Mouse (Mus musculus) C2C12 (cell line): ENCODE measurements around the gene Gp9.

ENCODE experiments used
- CEBPB ChIP-seq: IDR thresholded peaks from one replicate; pipeline ENCODE4 v1.6.1; 2011; ENCODE audit warnings: low read depth, mild to moderate bottlenecking, control low read depth, moderate library complexity
- CTCF ChIP-seq: IDR thresholded peaks from one replicate; pipeline ENCODE4 v1.5.1; 2011; ENCODE audit not compliant: control insufficient read depth, insufficient read depth, insufficient read length
- FOSL1 ChIP-seq: IDR thresholded peaks from one replicate; pipeline ENCODE4 v1.8.0; 2011; ENCODE audit warnings: mild to moderate bottlenecking, low read length; ENCODE audit not compliant: poor library complexity, insufficient read depth, severe bottlenecking
- MAX ChIP-seq: IDR thresholded peaks from one replicate; pipeline ENCODE4 v1.6.1; 2011; ENCODE audit warnings: mild to moderate bottlenecking, control low read depth
- MYOD1 ChIP-seq: IDR thresholded peaks from one replicate; pipeline ENCODE4 v1.6.1; 2011; ENCODE audit warnings: low read depth; ENCODE audit not compliant: control insufficient read depth, insufficient read length

DNA sequence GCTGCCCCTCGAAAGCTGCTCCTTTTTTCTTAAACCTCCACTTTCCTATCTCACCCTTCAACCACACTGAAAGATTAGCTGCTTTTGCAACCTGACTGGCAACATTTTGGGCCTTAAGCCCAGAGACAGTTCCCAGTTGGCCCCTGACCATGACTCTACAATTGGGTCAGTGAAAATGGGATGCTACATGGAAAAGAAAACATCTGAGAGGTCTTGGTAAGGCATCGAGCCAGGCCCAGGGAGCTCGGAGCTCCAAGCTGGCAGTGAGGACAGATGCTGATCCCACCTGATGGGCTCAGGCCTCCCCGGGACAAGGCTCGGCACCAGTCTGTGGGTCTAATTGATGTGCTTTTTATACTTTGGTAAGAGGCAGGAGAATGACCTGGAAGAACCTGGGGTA is 14.0 kb downstream of the Gp9 start:
- no peak for TF ChIP-seq MYOD1
- no peak for TF ChIP-seq MAX
- TF ChIP-seq CTCF = no peak
- no peak for TF ChIP-seq FOSL1
- no peak for TF ChIP-seq CEBPB
